Mouse (Mus musculus) cerebellum, postnatal 25 days (tissue): ENCODE data around the gene Tuba4a.
A peak's percentile ranks its signal among the peaks of the same experiment; 100 is the strongest.

ENCODE experiments used
- DNase-seq, 2 experiments: peaks; one replicate each; pipeline ENCODE4 v3.0.0; 2021; ENCODE audit warnings: mixed read lengths in 2 of 2

Tuba4a gene

GRCm38 (mm10) chr1:75210136-75211087, 9.3 kb downstream of the Tuba4a start, which contains the start of the genes Glb1l and Stk16:
Gene Glb1l (minus strand): TSS chr1:75210813.
Gene Stk16 (plus strand): TSS chr1:75210838.
- peak; percentile 96 to 98 for DNase-seq

GRCm38 (mm10) chr1:75208967-75209678, 10.5 kb downstream of the Tuba4a start:
- DNase-seq, result no peak

- no peak for DNase-seq
Measured at GRCm38 (mm10) chr1:75201236-75201635, 18.4 kb downstream of the Tuba4a start.

- peak in 1 of 2 experiments; percentile 61 for DNase-seq
Measured at GRCm38 (mm10) chr1:75192452-75192851, 27.2 kb downstream of the Tuba4a start.

GRCm38 (mm10) chr1:75191622-75192402, 27.9 kb downstream of the Tuba4a start, which contains the start of the genes Ankzf1 and Atg9a:
Gene Ankzf1 (plus strand): TSS chr1:75192151.
Gene Atg9a (minus strand): TSS chr1:75192196.
- peak; percentile 93 to 94 for DNase-seq

GRCm38 (mm10) chr1:75191258-75191621, 28.4 kb downstream of the Tuba4a start:
- DNase-seq, result no peak

GRCm38 (mm10) chr1:75190577-75190976, 29.1 kb downstream of the Tuba4a start:
- no peak for DNase-seq

GRCm38 (mm10) chr1:75187914-75188483, 31.7 kb downstream of the Tuba4a start:
- no peak for DNase-seq

GRCm38 (mm10) chr1:75187126-75187525, 32.5 kb downstream of the Tuba4a start:
- no peak for DNase-seq

- peak; percentile 49 to 67 for DNase-seq
Measured at GRCm38 (mm10) chr1:75185495-75185894, 34.2 kb downstream of the Tuba4a start.

GRCm38 (mm10) chr1:75182160-75182559, 37.5 kb downstream of the Tuba4a start:
- no peak for DNase-seq

GRCm38 (mm10) chr1:75181377-75181870, 38.2 kb downstream of the Tuba4a start:
- DNase-seq, result peak in 1 of 2 experiments; percentile 28

GRCm38 (mm10) chr1:75180741-75181140, 38.9 kb downstream of the Tuba4a start:
- DNase-seq, result no peak

GRCm38 (mm10) chr1:75180105-75180590, 39.5 kb downstream of the Tuba4a start, which contains the start of gene Abcb6:
Gene Abcb6 (minus strand): TSS chr1:75180392.
- DNase-seq, result peak; percentile 86 to 89

GRCm38 (mm10) chr1:75179334-75180104, 40.1 kb downstream of the Tuba4a start:
- peak; percentile 61 to 74 for DNase-seq

GRCm38 (mm10) chr1:75168472-75169464, 50.9 kb downstream of the Tuba4a start, which contains the start of gene Zfand2b:
Gene Zfand2b (plus strand): TSS chr1:75168646.
- DNase-seq, result peak; percentile 97 to 98

GRCm38 (mm10) chr1:75168093-75168471, 51.6 kb downstream of the Tuba4a start:
- DNase-seq, result no peak
